Mouse (Mus musculus): ENCODE measurements around the gene Zic2.

GRCm38 (mm10) chr14:122492015-122492414 lies 16.8 kb downstream of the Zic2 start:
- TF ChIP-seq CTCF (IDR thresholded peaks at IDR 0.05; ENCODE audit: borderline replicate concordance, extremely low read depth, insufficient read depth, insufficient read length): no peak
- TF ChIP-seq POLR2A (IDR thresholded peaks at IDR 0.05; ENCODE audit: borderline replicate concordance, extremely low read depth, insufficient read depth, insufficient read length, poor library complexity, severe bottlenecking): no peak
